Mouse (Mus musculus) kidney, adult 2 months (tissue): ENCODE results near the gene Ptprd. TPM values are rescaled to one million over a fixed set of nuclear protein-coding genes. Genes with fewer than 3 reads are reported as not detected.

Experiments
- DNase-seq: peaks from one replicate; pipeline ENCODE4 v3.0.0; 2021
- H3K27ac ChIP-seq: fragments of 200-500 bp; 2 replicates; pipeline ENCODE4 v1.5.1; 2012; ENCODE audit warnings: low read depth, low read length, control low read depth, inconsistent platforms; ENCODE audit not compliant: insufficient read depth
- H3K27me3 ChIP-seq: fragments of 200-500 bp; replicated peaks from 2 replicates; pipeline ENCODE4 v1.6.1; 2012; ENCODE audit warnings: mild to moderate bottlenecking, moderate library complexity, low read length, inconsistent platforms; ENCODE audit not compliant: control insufficient read depth, insufficient read depth
- H3K36me3 ChIP-seq: fragments of 200-500 bp; 2 replicates; pipeline ENCODE4 v1.6.1; 2012; ENCODE audit warnings: mild to moderate bottlenecking, moderate library complexity, low read length, inconsistent platforms; ENCODE audit not compliant: control insufficient read depth, insufficient read depth
- H3K4me1 ChIP-seq: fragments of 200-500 bp; 2 replicates; pipeline ENCODE4 v1.6.1; 2011; ENCODE audit warnings: low read length; ENCODE audit not compliant: control insufficient read depth, insufficient read depth
- H3K4me3 ChIP-seq: fragments of 200-500 bp; 2 replicates; pipeline ENCODE4 v1.5.1; 2011; ENCODE audit warnings: mild to moderate bottlenecking, low read depth, low read length, control low read depth; ENCODE audit not compliant: insufficient read depth
- CTCF ChIP-seq: fragments of 200-500 bp; conservative IDR thresholded peaks from 2 replicates; pipeline ENCODE4 v1.5.1; 2011; ENCODE audit warnings: low read depth, mild to moderate bottlenecking, control low read depth, low read length, moderate library complexity, mixed read lengths; ENCODE audit not compliant: insufficient read depth, insufficient read length
- POLR2A ChIP-seq: fragments of 200-500 bp; IDR thresholded peaks from one replicate; pipeline ENCODE4 v1.6.1; 2011; ENCODE audit warnings: low read depth, low read length, control low read depth
- WGBS: fragments of 180-500 bp; shearing (Covaris S2); methylation state at CpG from one replicate; pipeline ENCODE4 v1.1.7; 2018; 5-methylcytosine and 5-hydroxymethylcytosine counted together
- polyA plus RNA-seq: library from polyadenylated mRNA; depleted of rRNA; stranded (reverse); fragments of >200 nt; gene quantifications from 2 replicates; pipeline ENCODE4 v1.2.3, GENCODE M21; 2012

Ptprd gene
- polyA plus RNA-seq, 1 experiment = 30.0 TPM

GRCm38 (mm10) chr4:76292733-76293357 lies 1918.9 kb downstream of the Ptprd start:
- H3K27ac ChIP-seq = no peak overlapping the region
- H3K27me3 ChIP-seq = no peaks in the 10 kb centered on the region
- no peak overlapping the region for H3K4me3 ChIP-seq
- DNase-seq = no peak
- H3K4me1 ChIP-seq = peaks cover 4% of the 10 kb centered on the region; the same call in 1 of the 2 replicates
- 80% methylated on average over 8 of the region's 8 CpGs for WGBS
- no peak for TF ChIP-seq CTCF
- no peak for TF ChIP-seq POLR2A
- no peaks in the 10 kb centered on the region for H3K36me3 ChIP-seq

- Histone ChIP-seq H3K27me3 (no peaks in the 10 kb centered on the region), H3K27ac (no peak overlapping the region), H3K4me3 (no peak overlapping the region), H3K36me3 (no peaks in the 10 kb centered on the region), H3K4me1 (peaks cover 4% of the 10 kb centered on the region; the same call in 1 of the 2 replicates)
- no peak for DNase-seq
- WGBS = 72% methylated on average over 1 of the region's 1 CpGs
- TF ChIP-seq CTCF (no peak), POLR2A (no peak)
Measured at GRCm38 (mm10) chr4:76290484-76290818, 1921.3 kb downstream of the Ptprd start.

- 36% methylated on average over 12 of the region's 12 CpGs for WGBS
- peaks cover 4% of the 10 kb centered on the region; the same call in 1 of the 2 replicates for H3K4me1 ChIP-seq
- no peak for DNase-seq
- H3K27ac ChIP-seq = 0 out of 2 replicates have a peak overlapping the region, but pooled peaks have one; percentile 16
- no peak overlapping the region for H3K4me3 ChIP-seq
- H3K36me3 ChIP-seq = no peaks in the 10 kb centered on the region
- no peaks in the 10 kb centered on the region for H3K27me3 ChIP-seq
- no peak for TF ChIP-seq POLR2A
- no peak for TF ChIP-seq CTCF
Measured at GRCm38 (mm10) chr4:76289612-76290483, 1921.9 kb downstream of the Ptprd start.

GRCm38 (mm10) chr4:76286016-76286415 lies 1925.7 kb downstream of the Ptprd start:
- DNase-seq = no peak
- H3K27ac ChIP-seq = no peak overlapping the region
- H3K27me3 ChIP-seq = no peaks in the 10 kb centered on the region
- WGBS = 59% methylated on average over 2 of the region's 2 CpGs
- H3K4me1 ChIP-seq = peaks cover 4% of the 10 kb centered on the region; the same call in 1 of the 2 replicates
- H3K36me3 ChIP-seq = no peaks in the 10 kb centered on the region
- TF ChIP-seq CTCF = no peak
- no peak for TF ChIP-seq POLR2A
- H3K4me3 ChIP-seq = no peak overlapping the region

GRCm38 (mm10) chr4:76282886-76283285 lies 1928.9 kb downstream of the Ptprd start:
- 55% methylated on average over 4 of the region's 4 CpGs for WGBS
- Histone ChIP-seq H3K4me1 (no peaks in the 10 kb centered on the region; the same call in 1 of the 2 replicates), H3K4me3 (no peak overlapping the region), H3K27me3 (no peaks in the 10 kb centered on the region), H3K27ac (no peak overlapping the region), H3K36me3 (no peaks in the 10 kb centered on the region)
- no peak for DNase-seq
- TF ChIP-seq CTCF (no peak), POLR2A (no peak)

- Histone ChIP-seq H3K27ac (no peak overlapping the region), H3K4me3 (no peak overlapping the region), H3K36me3 (no peaks in the 10 kb centered on the region), H3K4me1 (peaks cover 4% of the 10 kb centered on the region; the same call in 1 of the 2 replicates), H3K27me3 (no peaks in the 10 kb centered on the region)
- TF ChIP-seq CTCF (no peak), POLR2A (no peak)
- 79% methylated on average over 4 of the region's 4 CpGs for WGBS
- DNase-seq = no peak
Measured at GRCm38 (mm10) chr4:76262727-76263126, 1949.0 kb downstream of the Ptprd start.

GRCm38 (mm10) chr4:76260686-76261085 lies 1951.1 kb downstream of the Ptprd start:
- H3K4me1 ChIP-seq = peaks cover 4% of the 10 kb centered on the region; the same call in 1 of the 2 replicates
- 86% methylated on average over 1 of the region's 1 CpGs for WGBS
- H3K36me3 ChIP-seq = no peaks in the 10 kb centered on the region
- H3K27ac ChIP-seq = no peak overlapping the region
- no peak for TF ChIP-seq CTCF
- no peak for TF ChIP-seq POLR2A
- H3K27me3 ChIP-seq = no peaks in the 10 kb centered on the region
- no peak overlapping the region for H3K4me3 ChIP-seq
- no peak for DNase-seq
